Mouse (Mus musculus) testis, postnatal 10 days (tissue): ENCODE results near the gene Macrod1.

ENCODE experiments used
- DNase-seq: peaks from one replicate; pipeline ENCODE4 v3.0.0; 2021; ENCODE audit warnings: low spot score

Gene Macrod1

GRCm38 (mm10) chr19:7236742-7237141 lies 180.1 kb downstream of the Macrod1 start:
- no peak for DNase-seq

- no peak for DNase-seq
These were observed 183.0 kb downstream of the Macrod1 start for GRCm38 (mm10) chr19:7239574-7239973.

GRCm38 (mm10) chr19:7240291-7240690 lies 183.7 kb downstream of the Macrod1 start:
- DNase-seq = no peak

- DNase-seq = peak; percentile 99
These were observed 184.4 kb downstream of the Macrod1 start, which contains the start of gene Naa40 for GRCm38 (mm10) chr19:7240782-7241690. Gene Naa40, minus strand, starts transcription at chr19:7241183.

- no peak for DNase-seq
These were observed 189.4 kb downstream of the Macrod1 start for GRCm38 (mm10) chr19:7246021-7246420.
